Comparison of ENCODE assay signal across 23 mouse cellular contexts in the genomic region with DNA sequence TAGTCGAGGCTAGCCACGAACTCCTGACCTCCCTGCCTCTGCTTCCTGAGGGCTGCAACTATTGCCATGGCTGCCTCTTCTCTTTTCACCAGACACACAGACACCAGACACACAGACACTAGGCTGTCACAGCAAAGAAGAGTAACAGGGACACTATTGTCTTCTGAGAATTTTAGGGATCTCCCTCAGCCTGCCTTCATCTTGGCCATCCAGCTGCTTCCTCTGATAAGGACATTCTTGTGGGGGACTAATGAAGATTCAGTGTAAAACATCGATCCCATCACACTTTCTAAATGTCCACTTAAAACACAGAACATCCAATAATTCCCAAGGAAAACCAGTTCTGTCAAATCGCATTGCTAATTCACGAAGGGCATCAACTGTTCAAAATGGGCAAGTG.
DNase-seq lines count a peak whose midpoint lies in the region; ATAC-seq and TF ChIP-seq lines count a peak whose summit lies in the region.
"Had no signal": no experiment of that assay in that cellular context is flagged by ENCODE, and none has a peak within 500 bp of the region (broad histone marks: within the 10 kb centered on the region; RNA-seq: fewer than 3 reads in every experiment).

No protein-coding gene starts in this region.

- no peak for TF ChIP-seq POLR2A in MEL (IDR thresholded peaks at IDR 0.05; ENCODE audit: control insufficient read depth in 1 of 2, insufficient read depth in 1 of 2, low read depth in 1 of 2, low read length in 2 of 2, poor library complexity in 1 of 2)

- H3K79me2 ChIP-seq in MEL (ENCODE audit: control insufficient read depth, insufficient read depth, low read length, poor library complexity), result no peaks in the 10 kb centered on the region

- peak; percentile 64 to 75 for TF ChIP-seq EP300 in MEL (IDR thresholded peaks at IDR 0.05; ENCODE audit: low read depth in 1 of 2, low read length in 2 of 2)
- peak; percentile 58; the same call in 1 of the 2 replicates for TF ChIP-seq EP300 in liver, embryonic 14.5 days (IDR thresholded peaks at IDR 0.05; ENCODE audit: low read depth)
- peak; percentile 36; the same call in 1 of the 2 replicates for TF ChIP-seq EP300 in liver, postnatal 0 days (IDR thresholded peaks at IDR 0.05; ENCODE audit: low read depth)

- no peak for TF ChIP-seq CTCF in MEL (IDR thresholded peaks at IDR 0.05 in 2 of 3, conservative IDR thresholded peaks at IDR 0.05 in 1 of 3; ENCODE audit: control insufficient read depth in 1 of 3, insufficient read depth in 1 of 3, low read depth in 2 of 3, low read length in 3 of 3, poor library complexity in 1 of 3, severe bottlenecking in 1 of 3)
- no peak for TF ChIP-seq CTCF in liver, embryonic 14.5 days (IDR thresholded peaks at IDR 0.05; ENCODE audit: low read depth)
- no peak for TF ChIP-seq CTCF in liver, postnatal 0 days (IDR thresholded peaks at IDR 0.05; ENCODE audit: low read depth)

- no peaks in the 10 kb centered on the region for H3K27me3 ChIP-seq in MEL (ENCODE audit: control insufficient read depth in 1 of 2, insufficient read depth in 2 of 2, low read length in 2 of 2)
- no peaks in the 10 kb centered on the region for H3K27me3 ChIP-seq in liver, embryonic 11.5 days (replicated peaks; ENCODE audit: control insufficient read depth, insufficient read depth, low read length)
- H3K27me3 ChIP-seq in liver, embryonic 14.5 days (ENCODE audit: control insufficient read depth, insufficient read depth, low read length), result no peaks in the 10 kb centered on the region
- no peaks in the 10 kb centered on the region for H3K27me3 ChIP-seq in liver, postnatal 0 days (ENCODE audit: insufficient read depth, low read length)
- H3K27me3 ChIP-seq in hindbrain, embryonic 16.5 days (replicated peaks; ENCODE audit: control insufficient read depth, insufficient read depth, low read length), result no peaks in the 10 kb centered on the region
- no peaks in the 10 kb centered on the region for H3K27me3 ChIP-seq in forebrain, embryonic 16.5 days (replicated peaks; ENCODE audit: control insufficient read depth, insufficient read depth, low read length)
- H3K27me3 ChIP-seq: heart, embryonic 13.5 days; Patski had no signal

- peak overlapping the region; percentile 30 for H3K27ac ChIP-seq in MEL (ENCODE audit: control insufficient read depth, low read depth, low read length)
- peak overlapping the region; percentile 25; the same call in 1 of the 2 replicates for H3K27ac ChIP-seq in liver, embryonic 11.5 days (ENCODE audit: low read depth, low read length)
- peak overlapping the region; percentile 57 for H3K27ac ChIP-seq in liver, embryonic 14.5 days
- 0 out of 2 replicates have a peak overlapping the region, but pooled peaks have one; percentile 8 for H3K27ac ChIP-seq in liver, postnatal 0 days (ENCODE audit: low read depth)
- H3K27ac ChIP-seq in hindbrain, embryonic 16.5 days (ENCODE audit: low read depth, low read length), result no peak overlapping the region
- H3K27ac ChIP-seq in forebrain, embryonic 16.5 days (ENCODE audit: low read length), result no peak overlapping the region
- H3K27ac ChIP-seq: gastrocnemius, adult 2 months; heart, embryonic 10.5 days; heart, embryonic 13.5 days; hindbrain, embryonic 14.5 days had no signal

- peaks cover 0 to 26% of the 10 kb centered on the region in 2 experiments; a peak in 2 of 4 replicates for H3K36me3 ChIP-seq in MEL (ENCODE audit: control insufficient read depth in 1 of 2, insufficient read depth in 2 of 2, low read length in 2 of 2)
- H3K36me3 ChIP-seq in liver, embryonic 11.5 days (ENCODE audit: control insufficient read depth, insufficient read depth, low read length), result no peaks in the 10 kb centered on the region
- H3K36me3 ChIP-seq in liver, embryonic 14.5 days (replicated peaks; ENCODE audit: control insufficient read depth, insufficient read depth, low read depth), result no peaks in the 10 kb centered on the region
- no peaks in the 10 kb centered on the region for H3K36me3 ChIP-seq in liver, postnatal 0 days (replicated peaks; ENCODE audit: insufficient read depth, low read length)
- H3K36me3 ChIP-seq in hindbrain, embryonic 16.5 days (ENCODE audit: control insufficient read depth, insufficient read depth, low read length), result no peaks in the 10 kb centered on the region
- H3K36me3 ChIP-seq in forebrain, embryonic 16.5 days (ENCODE audit: control insufficient read depth, insufficient read depth), result no peaks in the 10 kb centered on the region
- H3K36me3 ChIP-seq: heart, embryonic 10.5 days; heart, embryonic 13.5 days had no signal

- peaks cover 19 to 34% of the 10 kb centered on the region in 2 experiments for H3K4me1 ChIP-seq in MEL (ENCODE audit: control insufficient read depth in 1 of 2, insufficient read depth in 2 of 2, low read length in 2 of 2)
- H3K4me1 ChIP-seq in liver, embryonic 11.5 days (replicated peaks; ENCODE audit: control insufficient read depth, insufficient read depth, low read length), result peaks cover 21% of the 10 kb centered on the region
- H3K4me1 ChIP-seq in liver, embryonic 14.5 days (replicated peaks; ENCODE audit: control insufficient read depth in 2 of 2, insufficient read depth in 2 of 2, low read length in 1 of 2), result peaks cover 28 to 37% of the 10 kb centered on the region in 2 experiments
- peaks cover 22% of the 10 kb centered on the region for H3K4me1 ChIP-seq in liver, postnatal 0 days (ENCODE audit: insufficient read depth)
- no peaks in the 10 kb centered on the region for H3K4me1 ChIP-seq in hindbrain, embryonic 16.5 days (ENCODE audit: control insufficient read depth, insufficient read depth, low read depth, low read length)
- H3K4me1 ChIP-seq in forebrain, embryonic 16.5 days (replicated peaks; ENCODE audit: control insufficient read depth, insufficient read depth, low read length), result no peaks in the 10 kb centered on the region
- H3K4me1 ChIP-seq: heart, embryonic 10.5 days; heart, embryonic 13.5 days had no signal

- H3K9me3 ChIP-seq in MEL (replicated peaks; ENCODE audit: insufficient read depth, low read length), result no peaks in the 10 kb centered on the region
- no peaks in the 10 kb centered on the region for H3K9me3 ChIP-seq in liver, embryonic 11.5 days (ENCODE audit: control insufficient read depth, low read length)
- H3K9me3 ChIP-seq in liver, embryonic 14.5 days (ENCODE audit: control insufficient read depth, low read length), result no peaks in the 10 kb centered on the region
- H3K9me3 ChIP-seq in liver, postnatal 0 days (ENCODE audit: low read length), result no peaks in the 10 kb centered on the region
- H3K9me3 ChIP-seq in hindbrain, embryonic 16.5 days (ENCODE audit: control insufficient read depth, low read length), result no peaks in the 10 kb centered on the region
- H3K9me3 ChIP-seq in forebrain, embryonic 16.5 days (ENCODE audit: control insufficient read depth, low read length), result no peaks in the 10 kb centered on the region
- H3K9me3 ChIP-seq: heart, embryonic 10.5 days; heart, embryonic 13.5 days had no signal

- H3K9ac ChIP-seq in MEL (ENCODE audit: control insufficient read depth, low read depth, low read length, poor library complexity, severe bottlenecking), result 0 out of 2 replicates have a peak overlapping the region, but pooled peaks have one; percentile 9
- no peak overlapping the region for H3K9ac ChIP-seq in liver, embryonic 11.5 days (ENCODE audit: low read depth, low read length)
- H3K9ac ChIP-seq in liver, embryonic 14.5 days (replicated peaks), result peak overlapping the region; percentile 57
- no peak overlapping the region for H3K9ac ChIP-seq in liver, postnatal 0 days (replicated peaks)
- no peak overlapping the region for H3K9ac ChIP-seq in hindbrain, embryonic 16.5 days (ENCODE audit: low read depth, low read length)
- no peak overlapping the region for H3K9ac ChIP-seq in forebrain, embryonic 16.5 days (replicated peaks; ENCODE audit: low read depth, low read length)
- H3K9ac ChIP-seq: heart, embryonic 13.5 days; hindbrain, embryonic 14.5 days had no signal

- peak; percentile 55 for DNase-seq in MEL (ENCODE audit: low read depth, low spot score)
- DNase-seq in liver, embryonic 11.5 days (ENCODE audit: low spot score), result no peak
- DNase-seq in liver, embryonic 14.5 days (ENCODE audit: low read depth in 3 of 3, low spot score in 3 of 3), result no peak
- DNase-seq in liver, postnatal 0 days, result no peak
- no peak for DNase-seq in frontal cortex, postnatal 14 days (ENCODE audit: low spot score in 2 of 2)
- DNase-seq in layer of hippocampus, postnatal 25 days (ENCODE audit: extremely low spot score in 1 of 2, low spot score in 1 of 2), result no peak
- DNase-seq: adrenal gland, postnatal 10 days; adrenal gland, postnatal 36 days; cerebellum, adult 18-20 months; cerebellum, adult 9-10 months; cerebellum, postnatal 14 days; gastrocnemius, adult 2 months; gastrocnemius, postnatal 14 days; heart, adult 18-20 months; heart, postnatal 14 days; heart, postnatal 4 days had no signal

- TF ChIP-seq RAD21 in MEL (IDR thresholded peaks at IDR 0.05; ENCODE audit: low read depth, low read length), result no peak

- ATAC-seq in liver, embryonic 11.5 days (replicated peaks; ENCODE audit: low FRiP score), result 0 out of 2 replicates have a peak, but pooled peaks have one; percentile 51
- peak; percentile 64 for ATAC-seq in liver, embryonic 14.5 days (ENCODE audit: insufficient read depth)
- ATAC-seq in liver, postnatal 0 days, result no peak
- no peak for ATAC-seq in hindbrain, embryonic 16.5 days
- ATAC-seq in forebrain, embryonic 16.5 days, result no peak
- ATAC-seq: forebrain, embryonic 14.5 days; Patski had no signal

- H3K4me2 ChIP-seq in liver, embryonic 11.5 days, result no peak overlapping the region
- peak overlapping the region; percentile 23; the same call in 1 of the 2 replicates for H3K4me2 ChIP-seq in liver, embryonic 14.5 days (ENCODE audit: low read depth)
- H3K4me2 ChIP-seq in liver, postnatal 0 days (ENCODE audit: low read depth, low read length), result no peak overlapping the region
- no peak overlapping the region for H3K4me2 ChIP-seq in hindbrain, embryonic 16.5 days (ENCODE audit: low read length)
- no peak overlapping the region for H3K4me2 ChIP-seq in forebrain, embryonic 16.5 days (ENCODE audit: low read length)
- H3K4me2 ChIP-seq: heart, embryonic 13.5 days; hindbrain, embryonic 14.5 days had no signal

- no peak overlapping the region for H3K4me3 ChIP-seq in MEL (ENCODE audit: control insufficient read depth in 1 of 2, insufficient read depth in 1 of 2, low read depth in 2 of 2, low read length in 2 of 2)
- H3K4me3 ChIP-seq in liver, embryonic 11.5 days (ENCODE audit: low read depth, low read length), result no peak overlapping the region
- H3K4me3 ChIP-seq in liver, embryonic 14.5 days (ENCODE audit: insufficient read depth in 1 of 2, low read depth in 2 of 2, low read length in 2 of 2), result no peak overlapping the region
- no peak overlapping the region for H3K4me3 ChIP-seq in liver, postnatal 0 days (ENCODE audit: low read depth, low read length)
- H3K4me3 ChIP-seq in hindbrain, embryonic 16.5 days (ENCODE audit: low read length), result no peak overlapping the region
- H3K4me3 ChIP-seq in forebrain, embryonic 16.5 days (replicated peaks; ENCODE audit: low read length), result no peak overlapping the region
- H3K4me3 ChIP-seq: gastrocnemius, adult 2 months; heart, embryonic 10.5 days; heart, embryonic 13.5 days had no signal

- WGBS in liver, embryonic 11.5 days, result 48% methylated on average over 5 of the region's 5 CpGs
- WGBS in liver, embryonic 14.5 days (ENCODE audit: insufficient replicate concordance), result 36% methylated on average over 5 of the region's 5 CpGs
- 61% methylated on average over 5 of the region's 5 CpGs for WGBS in liver, postnatal 0 days (ENCODE audit: insufficient replicate concordance)
- 80% methylated on average over 5 of the region's 5 CpGs for WGBS in hindbrain, embryonic 16.5 days
- 81% methylated on average over 5 of the region's 5 CpGs for WGBS in forebrain, embryonic 16.5 days

Comparison
In these comparisons a context has a peak if more than half of its experiments do, and no peak if none do; other contexts are left out.
1. H3K9ac ChIP-seq: peak in MEL (single experiment) and liver, embryonic 14.5 days (single experiment); none in liver, embryonic 11.5 days (single experiment), liver, postnatal 0 days (single experiment), hindbrain, embryonic 16.5 days (single experiment) and forebrain, embryonic 16.5 days (single experiment).
2. ATAC-seq: peak in liver, embryonic 11.5 days (single experiment) and liver, embryonic 14.5 days (single experiment); none in liver, postnatal 0 days (single experiment), hindbrain, embryonic 16.5 days (single experiment) and forebrain, embryonic 16.5 days (single experiment).
3. H3K27ac ChIP-seq: peak in MEL (single experiment), liver, embryonic 11.5 days (single experiment), liver, embryonic 14.5 days (single experiment) and liver, postnatal 0 days (single experiment); none in hindbrain, embryonic 16.5 days (single experiment) and forebrain, embryonic 16.5 days (single experiment).